Mouse (Mus musculus) thymus, adult 2 months (tissue): ENCODE results near the gene Pax3.

Source experiments
- CTCF ChIP-seq: fragments of 200-500 bp; IDR thresholded peaks from 2 replicates; pipeline ENCODE4 v1.5.1; 2012; ENCODE audit warnings: mild to moderate bottlenecking, control low read depth, low read length, moderate library complexity, borderline replicate concordance; ENCODE audit not compliant: control insufficient read depth, poor library complexity, insufficient read depth; ENCODE audit errors: extremely low read depth
- POLR2A ChIP-seq: fragments of 200-500 bp; IDR thresholded peaks from 2 replicates; pipeline ENCODE4 v1.6.1; 2012; ENCODE audit warnings: mild to moderate bottlenecking, low read length, control low read depth, moderate library complexity; ENCODE audit not compliant: control insufficient read depth, poor library complexity, insufficient read depth; ENCODE audit errors: extremely low read depth

- TF ChIP-seq POLR2A (no peak), CTCF (no peak)
These were observed 76.9 kb downstream of the Pax3 start for GRCm38 (mm10) chr1:78119899-78120560.
